Mouse (Mus musculus) T-helper 1 cell (primary cell): ENCODE results near the gene Mageh1.
"Not testable (repeated sequence)": the region's sequence is repeated elsewhere in the genome, so short reads cannot be mapped to it uniquely, and the experiment has no call there.

Experiments used
- in situ Hi-C: fragments of 300-600 bp; cut with MboI, MseI; formaldehyde crosslinking; loops from one replicate; pipeline ENCODE4 v1.15.1; 2025; ENCODE audit warnings: high pct_unique_total_duplicates

Gene Mageh1

GRCm38 (mm10) chrX:153037087-153037971, at the start of gene Mageh1:
Gene Mageh1, minus strand, starts transcription at chrX:153037575.
- in situ Hi-C loops: no loop called here

- in situ Hi-C loops: not testable (repeated sequence)
Observed at GRCm38 (mm10) chrX:153037972-153038744, 783 bp upstream of the Mageh1 start.

DNA sequence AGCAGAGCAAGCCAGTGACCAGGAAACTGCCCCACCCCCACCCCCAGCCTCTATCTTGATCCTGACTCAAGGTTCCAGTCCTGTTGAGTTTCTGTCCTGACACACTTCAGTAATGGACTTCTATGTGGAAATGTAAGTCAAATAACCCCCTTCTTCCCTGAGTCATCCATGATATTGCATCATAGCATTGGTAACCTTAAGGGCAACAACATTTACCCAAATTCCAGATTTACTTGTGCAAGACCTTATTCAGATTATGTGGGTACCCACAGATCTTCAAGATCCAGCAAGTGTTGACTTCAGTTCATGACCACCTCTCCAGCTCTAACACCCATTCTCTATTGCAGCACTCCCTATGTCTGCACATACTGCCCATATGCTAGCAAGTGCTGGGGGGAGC, 5.8 kb downstream of the Mageh1 start:
- in situ Hi-C loops: not testable (repeated sequence)

GRCm38 (mm10) chrX:153025709-153026108, 11.7 kb downstream of the Mageh1 start:
- in situ Hi-C loops: loop anchor here (5.0 kb wide), 1 partner anchor 33 kb away; no protein-coding TSS in a partner anchor

DNA sequence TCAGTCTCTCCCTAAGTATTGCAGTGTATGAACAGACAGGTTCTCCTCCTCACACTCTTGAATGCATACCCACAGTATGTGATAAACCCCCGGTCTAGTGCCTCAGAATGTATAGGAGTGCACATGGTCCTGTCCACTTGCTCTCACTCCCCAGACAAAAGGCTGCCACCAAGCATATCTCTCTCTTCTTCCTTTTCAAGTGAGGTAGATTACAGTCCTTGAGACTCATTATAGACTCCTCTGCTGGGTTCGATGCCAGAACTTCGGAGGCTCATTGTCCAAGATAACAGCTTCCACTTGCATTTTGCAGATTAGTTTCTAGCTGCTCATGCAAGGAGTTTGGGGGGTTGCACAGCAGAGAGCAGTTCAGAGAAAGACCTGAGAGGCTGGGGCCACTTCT, 12.1 kb downstream of the Mageh1 start:
- in situ Hi-C loops: loop anchor here (5.0 kb wide), 1 partner anchor 33 kb away; no protein-coding TSS in a partner anchor

- in situ Hi-C loops: no loop called here
Observed at GRCm38 (mm10) chrX:153007685-153008047, 29.7 kb downstream of the Mageh1 start.

DNA sequence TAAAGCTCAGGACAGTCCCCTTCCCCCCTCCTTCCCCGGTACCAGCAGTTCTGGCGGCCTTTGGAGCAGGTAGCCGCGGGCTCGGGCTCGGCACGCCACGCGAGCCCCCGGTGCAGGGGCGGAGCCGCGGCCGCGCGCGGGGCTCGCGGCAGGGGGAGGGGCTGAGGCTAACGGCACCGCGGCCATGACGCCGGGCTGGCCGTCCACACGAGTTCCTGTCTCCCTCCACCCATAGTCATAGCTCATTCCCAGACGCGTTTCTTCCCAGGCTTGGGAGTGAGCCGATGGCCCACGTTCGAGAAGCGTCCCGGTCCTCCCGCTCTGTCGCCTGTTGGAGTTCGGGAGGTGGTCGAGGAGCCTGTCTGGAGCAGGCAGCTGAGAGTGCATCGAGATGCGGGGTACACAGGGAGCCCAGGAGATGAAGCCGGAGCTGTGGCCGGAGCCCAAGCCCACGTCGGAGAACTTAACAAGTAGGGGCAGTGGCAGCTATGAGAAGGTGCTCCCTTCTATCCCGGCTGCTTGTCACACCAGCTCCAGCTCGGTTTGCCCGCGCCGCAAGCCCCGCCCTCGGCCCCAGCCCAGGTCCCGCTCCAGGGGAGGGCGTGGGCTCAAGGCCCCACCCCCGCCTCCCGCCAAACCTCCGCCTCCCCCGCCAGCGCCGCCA, 30.2 kb downstream of the Mageh1 start:
- in situ Hi-C loops: no loop called here

- in situ Hi-C loops: no loop called here
Observed at GRCm38 (mm10) chrX:153006387-153006841, 31.0 kb downstream of the Mageh1 start, which contains the start of gene Usp51. Gene Usp51, plus strand, starts transcription at chrX:153006469.

- in situ Hi-C loops: not testable (repeated sequence)
Observed at GRCm38 (mm10) chrX:152996105-152996504, 41.3 kb downstream of the Mageh1 start.

GRCm38 (mm10) chrX:152989852-152990251, 47.5 kb downstream of the Mageh1 start:
- in situ Hi-C loops: loop anchor here (5.0 kb wide), 1 partner anchor 37 kb away; no protein-coding TSS in a partner anchor
